Mouse (Mus musculus) embryonic fibroblast, embryonic 13.5 days (primary cell): ENCODE results near the gene Ankrd23.

Experiments
- CTCF ChIP-seq: IDR thresholded peaks from 2 replicates; pipeline ENCODE4 v1.5.1; 2011; ENCODE audit warnings: mild to moderate bottlenecking, control low read depth, low read length, moderate library complexity, borderline replicate concordance; ENCODE audit not compliant: insufficient read depth
- POLR2A ChIP-seq: IDR thresholded peaks from 2 replicates; pipeline ENCODE4 v1.6.1; 2011; ENCODE audit warnings: low read depth, mild to moderate bottlenecking, control low read depth, low read length, moderate library complexity

DNA sequence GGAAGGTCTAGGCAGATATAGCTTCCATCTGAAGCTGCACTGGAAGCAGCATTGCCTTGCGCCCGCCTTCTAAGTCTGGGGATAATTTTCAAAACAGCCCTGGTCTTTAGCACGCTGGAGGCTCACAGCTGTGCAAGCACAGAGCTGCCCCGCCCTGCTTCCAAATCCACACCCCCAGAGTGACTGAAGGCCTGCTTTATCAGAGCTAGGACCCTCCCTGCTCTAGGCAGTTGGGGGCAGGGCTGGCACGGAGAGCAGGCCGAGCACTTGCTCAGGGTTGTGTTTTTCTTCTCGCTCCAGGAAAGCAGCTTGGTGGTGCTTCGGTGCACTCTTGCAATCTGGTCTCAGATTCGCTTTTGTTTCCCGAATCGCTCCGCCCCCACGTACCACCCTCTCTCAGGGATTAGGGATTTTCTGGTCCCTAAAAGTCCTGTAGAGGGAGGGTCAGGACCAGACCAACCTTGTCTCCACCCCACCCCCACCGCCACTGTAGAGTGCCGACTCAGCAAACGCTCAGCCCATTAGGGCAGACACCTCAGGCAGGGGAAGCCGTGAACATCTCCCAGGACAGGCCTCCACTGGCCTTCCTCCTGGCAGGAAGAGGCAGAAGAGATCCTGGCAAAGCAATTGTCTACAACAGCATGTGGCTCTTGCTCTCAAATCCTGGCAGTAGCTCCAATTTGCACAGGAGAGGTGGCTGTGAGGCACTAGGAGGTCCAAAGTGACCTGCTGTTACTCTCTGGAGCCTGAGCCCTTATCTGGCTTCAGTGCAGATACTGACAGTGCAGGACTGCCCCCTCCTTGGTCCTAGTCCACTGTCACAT lies 43.9 kb upstream of the Ankrd23 start:
- TF ChIP-seq CTCF (no peak), POLR2A (peak; percentile 53)
